Mouse (Mus musculus) neural tube, embryonic 13.5 days (tissue): ENCODE data around the gene Plrg1. TPM values are rescaled to one million over a fixed set of nuclear protein-coding genes. Genes with fewer than 3 reads are reported as not detected.

Experiments used
- ATAC-seq: fragments of 200-750 bp; cut with Nextera tagmentation; 2 replicates; pipeline ENCODE4 v1.8.0; 2017; ENCODE audit warnings: low read depth, mild to moderate bottlenecking, moderate TSS enrichment, moderate library complexity
- H3K27ac ChIP-seq: fragments of 300-500 bp; sonication (generic); replicated peaks from 2 replicates; pipeline ENCODE4 v1.5.1; 2015; ENCODE audit warnings: moderate library complexity, mild to moderate bottlenecking, inconsistent platforms
- H3K27me3 ChIP-seq: fragments of 300-500 bp; sonication (generic); 2 replicates; pipeline ENCODE4 v1.6.1; 2015; ENCODE audit warnings: mild to moderate bottlenecking, inconsistent platforms
- H3K36me3 ChIP-seq: fragments of 300-500 bp; sonication (generic); 2 replicates; pipeline ENCODE4 v1.6.1; 2015; ENCODE audit warnings: mild to moderate bottlenecking, inconsistent platforms
- H3K4me1 ChIP-seq: fragments of 300-500 bp; sonication (generic); replicated peaks from 2 replicates; pipeline ENCODE4 v1.6.1; 2015; ENCODE audit warnings: inconsistent platforms
- H3K4me2 ChIP-seq: fragments of 300-500 bp; sonication (generic); 2 replicates; pipeline ENCODE4 v1.6.1; 2015; ENCODE audit warnings: inconsistent platforms, mild to moderate bottlenecking, moderate library complexity
- H3K4me3 ChIP-seq: fragments of 300-500 bp; sonication (generic); 2 replicates; pipeline ENCODE4 v1.5.1; 2015; ENCODE audit warnings: mild to moderate bottlenecking, inconsistent platforms
- H3K9ac ChIP-seq: fragments of 300-500 bp; sonication (generic); 2 replicates; pipeline ENCODE4 v1.6.1; 2015; ENCODE audit warnings: moderate library complexity, mild to moderate bottlenecking, inconsistent platforms
- H3K9me3 ChIP-seq: fragments of 300-500 bp; sonication (generic); 2 replicates; pipeline ENCODE4 v1.6.1; 2016; ENCODE audit warnings: inconsistent platforms
- WGBS: fragments of 180-500 bp; shearing (Covaris S2); methylation state at CpG from one replicate; pipeline ENCODE4 v1.1.7; 2015; 5-methylcytosine and 5-hydroxymethylcytosine counted together
- polyA plus RNA-seq: library from polyadenylated mRNA; unstranded; fragments of >200 nt; fragmentation: Nextera tagmentation; extraction: Ambion mirVana; gene quantifications from 2 replicates; pipeline ENCODE4 v1.2.1, GENCODE M21; 2015

Plrg1 gene
- polyA plus RNA-seq, 1 experiment from 2014 or later: 109 TPM

DNA sequence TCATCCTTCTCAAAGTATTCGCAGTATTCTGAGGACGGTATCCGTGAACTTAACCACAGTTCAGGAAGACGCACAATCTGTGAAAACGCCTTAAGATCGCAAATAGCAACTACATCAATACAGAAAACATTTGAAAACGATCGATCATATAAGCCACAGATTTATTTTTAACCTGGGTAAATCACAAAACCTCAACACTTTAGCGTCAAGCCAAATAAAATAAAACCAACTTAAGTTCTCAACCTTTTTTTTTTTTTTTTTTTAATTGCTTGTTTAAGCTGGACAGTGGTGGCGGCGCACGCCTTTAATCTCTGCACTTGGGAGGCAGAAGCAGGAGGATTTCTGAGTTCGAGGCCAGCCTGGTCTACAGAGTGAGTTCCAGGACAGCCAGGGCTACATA, 563 bp upstream of the Plrg1 start:
- Histone ChIP-seq H3K27me3 (no peaks in the 10 kb centered on the region), H3K4me1 (peaks cover 13% of the 10 kb centered on the region), H3K4me3 (peak overlapping the region; percentile 78), H3K27ac (no peak overlapping the region), H3K9me3 (no peaks in the 10 kb centered on the region), H3K4me2 (peak overlapping the region; percentile 50), H3K36me3 (peaks cover 26% of the 10 kb centered on the region), H3K9ac (no peak overlapping the region)
- ATAC-seq: no peak
- 41% methylated on average over 13 of the region's 13 CpGs for WGBS

DNA sequence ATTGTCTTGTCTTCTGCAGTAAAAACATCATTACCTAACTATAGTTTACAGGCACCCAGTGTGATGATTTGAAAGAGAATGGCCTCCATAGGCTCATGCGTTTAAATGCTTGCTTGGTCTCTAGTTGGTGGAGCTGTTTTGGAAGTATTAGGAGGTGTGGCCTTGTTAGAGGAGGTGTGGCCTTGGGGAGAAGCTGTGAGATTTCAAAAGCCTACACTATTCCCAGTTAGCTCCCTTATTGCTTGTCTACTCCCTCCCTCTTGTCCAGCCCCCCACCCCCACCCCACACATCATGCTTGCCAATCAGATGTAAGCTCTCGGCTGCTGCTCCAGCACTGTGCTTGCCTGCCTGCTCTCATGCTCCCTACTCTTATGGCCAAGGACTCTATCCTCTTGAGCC, 1.7 kb downstream of the Plrg1 start:
- Histone ChIP-seq H3K4me1 (peaks cover 13% of the 10 kb centered on the region), H3K27ac (no peak overlapping the region), H3K9me3 (no peaks in the 10 kb centered on the region), H3K4me2 (peak overlapping the region; percentile 91; the same call in 1 of the 2 replicates), H3K36me3 (peaks cover 49% of the 10 kb centered on the region), H3K4me3 (no peak overlapping the region), H3K9ac (no peak overlapping the region), H3K27me3 (no peaks in the 10 kb centered on the region)
- ATAC-seq: no peak
- 95% methylated on average over 2 of the region's 2 CpGs for WGBS

DNA sequence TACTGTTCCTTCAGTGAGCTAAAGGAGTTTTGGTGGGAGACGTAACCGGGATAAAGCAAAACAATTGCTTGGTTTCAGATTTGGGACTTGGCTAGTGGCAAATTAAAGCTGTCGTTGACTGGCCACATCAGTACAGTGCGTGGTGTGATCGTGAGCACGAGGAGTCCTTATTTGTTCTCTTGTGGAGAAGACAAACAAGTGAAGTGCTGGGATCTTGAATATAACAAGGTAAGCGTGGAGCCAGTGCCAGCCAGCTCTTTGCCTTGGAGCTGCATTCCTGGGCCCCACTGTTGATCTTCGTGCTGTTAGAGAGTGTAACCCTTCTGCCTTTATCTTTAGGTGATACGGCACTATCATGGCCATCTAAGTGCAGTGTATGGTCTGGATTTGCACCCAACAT, 12.6 kb downstream of the Plrg1 start:
- ATAC-seq: no peak
- H3K4me2 ChIP-seq: no peak overlapping the region
- H3K9me3 ChIP-seq: no peaks in the 10 kb centered on the region
- no peaks in the 10 kb centered on the region for H3K4me1 ChIP-seq
- H3K27me3 ChIP-seq: no peaks in the 10 kb centered on the region
- H3K36me3 ChIP-seq: peaks cover 94% of the 10 kb centered on the region
- no peak overlapping the region for H3K4me3 ChIP-seq
- no peak overlapping the region for H3K9ac ChIP-seq
- WGBS: 96% methylated on average over 9 of the region's 9 CpGs
- no peak overlapping the region for H3K27ac ChIP-seq

DNA sequence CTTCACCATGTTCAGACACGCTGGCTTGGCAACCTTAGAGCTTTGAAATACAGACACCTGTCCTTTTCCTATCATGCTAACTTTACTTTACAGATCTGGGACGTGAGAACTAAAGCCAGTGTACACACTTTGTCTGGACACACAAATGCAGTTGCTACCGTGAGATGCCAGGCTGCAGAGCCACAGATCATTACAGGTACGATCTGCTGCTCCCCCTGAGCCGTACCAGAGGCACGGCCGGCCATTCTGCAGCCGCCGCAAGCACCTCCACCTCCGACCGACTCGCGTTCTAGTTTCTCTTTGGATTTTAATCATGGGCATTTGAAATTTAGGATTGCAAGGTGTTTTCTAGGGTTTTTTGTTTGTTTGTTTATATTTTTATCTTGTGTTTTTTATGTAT, 13.5 kb downstream of the Plrg1 start:
- no peak for ATAC-seq
- H3K36me3 ChIP-seq: peaks cover 94% of the 10 kb centered on the region
- no peaks in the 10 kb centered on the region for H3K9me3 ChIP-seq
- no peak overlapping the region for H3K4me2 ChIP-seq
- 92% methylated on average over 13 of the region's 13 CpGs for WGBS
- no peak overlapping the region for H3K9ac ChIP-seq
- H3K4me3 ChIP-seq: no peak overlapping the region
- no peak overlapping the region for H3K27ac ChIP-seq
- no peaks in the 10 kb centered on the region for H3K27me3 ChIP-seq
- H3K4me1 ChIP-seq: no peaks in the 10 kb centered on the region

DNA sequence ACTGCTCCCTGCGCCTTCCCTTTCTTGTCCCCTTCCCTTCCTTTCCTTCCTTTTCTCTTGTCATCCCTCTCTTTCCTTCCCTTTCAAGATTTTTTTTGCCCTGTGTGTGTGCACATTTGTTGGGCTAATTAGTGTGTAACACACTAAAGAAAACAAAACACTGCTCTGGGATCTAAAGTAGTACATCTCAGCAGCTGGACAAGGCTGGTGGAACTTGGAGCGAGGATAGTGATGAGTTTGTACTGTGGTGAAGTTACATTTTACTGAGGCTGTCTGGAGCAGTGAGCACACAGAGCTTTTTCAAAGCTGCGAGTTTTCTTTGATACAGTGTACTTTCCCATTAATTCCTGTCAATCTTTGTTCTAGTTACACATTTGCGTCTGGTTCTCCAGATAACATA, 14.9 kb downstream of the Plrg1 start:
- no peak for ATAC-seq
- 87% methylated on average over 4 of the region's 4 CpGs for WGBS
- H3K4me1 ChIP-seq: no peaks in the 10 kb centered on the region
- no peaks in the 10 kb centered on the region for H3K9me3 ChIP-seq
- H3K27ac ChIP-seq: no peak overlapping the region
- no peak overlapping the region for H3K9ac ChIP-seq
- peaks cover 93% of the 10 kb centered on the region for H3K36me3 ChIP-seq
- H3K4me2 ChIP-seq: no peak overlapping the region
- no peaks in the 10 kb centered on the region for H3K27me3 ChIP-seq
- H3K4me3 ChIP-seq: no peak overlapping the region

DNA sequence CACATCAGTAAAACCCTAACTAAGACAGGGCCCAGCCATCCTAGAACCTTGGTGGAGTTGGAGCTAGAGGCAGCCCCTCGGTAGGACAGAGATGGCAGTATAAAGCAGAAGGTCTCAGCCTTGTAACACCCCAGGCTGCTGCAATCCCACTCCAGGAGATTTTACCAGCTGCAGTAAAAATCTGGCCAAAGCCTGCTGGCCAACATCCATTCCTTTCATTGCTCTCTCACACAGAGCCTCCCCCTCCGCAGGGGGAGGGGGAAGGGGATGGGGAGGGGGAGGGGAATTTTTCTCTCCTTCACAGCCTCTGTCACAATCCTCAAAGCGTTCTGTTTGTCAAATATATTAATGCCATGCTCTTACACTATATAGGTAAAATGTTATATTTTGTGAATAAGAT, 21.2 kb downstream of the Plrg1 start:
- H3K36me3 ChIP-seq: peaks cover 34% of the 10 kb centered on the region
- H3K4me1 ChIP-seq: peaks cover 15% of the 10 kb centered on the region
- WGBS: 14% methylated on average over 2 of the region's 3 CpGs
- peak; percentile 59 for ATAC-seq
- no peak overlapping the region for H3K9ac ChIP-seq
- no peaks in the 10 kb centered on the region for H3K9me3 ChIP-seq
- no peak overlapping the region for H3K4me2 ChIP-seq
- H3K27ac ChIP-seq: no peak overlapping the region
- H3K27me3 ChIP-seq: no peaks in the 10 kb centered on the region
- H3K4me3 ChIP-seq: no peak overlapping the region

DNA sequence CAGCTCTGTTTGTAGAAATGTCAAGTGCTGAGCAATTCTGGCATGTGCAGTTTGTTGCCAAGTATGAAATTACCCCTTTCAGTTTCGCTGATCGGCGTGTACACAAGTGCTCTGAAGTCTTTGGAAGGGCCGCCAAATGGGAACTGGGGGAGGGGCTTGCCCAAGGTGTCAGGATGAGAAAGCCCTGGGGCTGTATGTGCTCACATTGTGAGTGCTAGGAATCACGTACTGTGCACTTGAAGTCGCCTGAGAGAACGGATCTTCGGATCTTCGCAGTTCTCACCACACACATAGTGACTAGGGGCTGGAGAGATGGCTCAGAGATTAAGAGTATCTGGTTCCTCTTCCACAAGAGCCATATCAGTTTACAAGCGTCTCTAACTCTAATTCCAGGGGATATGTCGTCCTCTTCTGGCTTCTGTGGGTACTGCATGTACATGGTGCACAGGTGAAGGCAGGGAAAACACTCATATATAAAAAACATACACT, 25.3 kb downstream of the Plrg1 start:
- peak; percentile 34 for ATAC-seq
- Histone ChIP-seq H3K4me1 (peaks cover 15% of the 10 kb centered on the region), H3K4me2 (peak overlapping the region; percentile 53), H3K36me3 (no peaks in the 10 kb centered on the region), H3K9me3 (no peaks in the 10 kb centered on the region), H3K27ac (no peak overlapping the region), H3K27me3 (no peaks in the 10 kb centered on the region), H3K9ac (0 out of 2 replicates have a peak overlapping the region, but pooled peaks have one; percentile 22), H3K4me3 (peak overlapping the region; percentile 17; the same call in 1 of the 2 replicates)
- WGBS: 4% methylated on average over 11 of the region's 11 CpGs

DNA sequence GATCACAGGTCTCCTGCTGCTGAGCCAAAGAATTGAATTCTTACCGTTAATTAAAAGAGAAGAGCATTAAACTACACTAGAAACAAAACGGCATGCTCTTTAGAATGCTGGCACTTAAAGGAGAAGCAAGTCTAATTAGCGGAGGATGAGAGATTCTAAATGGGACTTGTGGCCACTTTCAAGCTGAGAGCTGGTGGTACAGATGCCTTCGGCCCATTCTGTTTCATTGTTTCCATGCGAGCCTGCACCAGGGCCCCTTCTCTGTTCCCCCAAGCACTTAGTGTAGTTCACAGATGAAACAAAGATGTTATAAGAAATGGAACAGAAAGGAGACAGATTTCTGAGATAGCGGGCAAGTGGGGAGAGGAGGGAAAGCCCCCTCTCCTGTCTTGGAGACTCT, 42.3 kb downstream of the Plrg1 start:
- no peak for ATAC-seq
- Histone ChIP-seq H3K27ac (0 out of 2 replicates have a peak overlapping the region, but pooled peaks have one; percentile 20), H3K9ac (no peak overlapping the region), H3K4me2 (no peak overlapping the region), H3K9me3 (no peaks in the 10 kb centered on the region), H3K4me3 (no peak overlapping the region), H3K27me3 (peaks cover 9% of the 10 kb centered on the region; the same call in 1 of the 2 replicates), H3K36me3 (no peaks in the 10 kb centered on the region), H3K4me1 (peaks cover 34% of the 10 kb centered on the region)
- WGBS: 20% methylated on average over 6 of the region's 6 CpGs

DNA sequence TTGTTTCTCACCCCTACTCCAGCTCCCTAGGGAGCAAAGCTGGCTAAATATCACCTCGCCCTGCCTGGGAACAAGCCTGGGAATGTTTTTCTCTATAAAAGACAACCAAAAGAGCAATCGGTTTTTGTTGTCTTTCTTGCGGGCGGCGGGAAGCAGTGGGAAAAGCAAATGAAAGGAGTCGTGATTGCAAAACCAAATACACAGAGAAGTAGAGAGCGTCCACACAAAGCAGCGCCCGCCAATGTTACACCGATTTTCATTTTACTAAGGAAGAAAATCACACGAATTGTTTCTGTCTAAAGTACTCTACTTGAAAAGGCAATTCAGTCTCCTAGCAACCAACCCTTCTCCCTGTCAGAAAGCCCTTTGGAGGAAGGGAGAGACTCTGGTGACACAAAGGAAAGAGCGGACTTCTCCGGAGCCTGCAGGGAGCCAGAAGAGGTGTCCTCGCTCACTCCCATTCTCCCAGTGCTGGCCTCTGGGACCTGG, 43.3 kb downstream of the Plrg1 start:
- Histone ChIP-seq H3K36me3 (no peaks in the 10 kb centered on the region), H3K4me2 (peak overlapping the region; percentile 55), H3K4me3 (peak overlapping the region; percentile 28), H3K27ac (peak overlapping the region; percentile 50), H3K27me3 (peaks cover 9% of the 10 kb centered on the region; the same call in 1 of the 2 replicates), H3K9me3 (no peaks in the 10 kb centered on the region), H3K9ac (peak overlapping the region; percentile 60), H3K4me1 (peaks cover 34% of the 10 kb centered on the region)
- 2% methylated on average over 14 of the region's 14 CpGs for WGBS
- ATAC-seq: peak; percentile 71

DNA sequence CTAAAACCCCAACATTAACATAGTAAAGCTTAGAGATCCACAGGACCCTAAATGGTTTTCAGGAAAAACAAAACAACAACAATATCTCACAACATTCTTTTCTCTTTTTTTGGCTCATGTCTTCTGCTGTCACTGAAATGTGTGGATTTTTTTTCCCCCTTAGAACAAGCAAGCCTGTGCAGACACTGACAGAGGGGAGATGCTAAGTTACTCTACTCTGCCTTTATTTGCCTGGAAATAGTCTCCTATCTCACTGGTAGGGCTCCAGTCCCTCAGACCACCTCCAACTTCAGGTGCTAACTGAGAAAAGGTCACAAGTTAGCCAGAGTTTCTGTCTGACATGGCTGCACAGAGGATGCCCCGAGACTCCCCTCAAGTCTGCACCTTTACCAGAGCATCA, 43.8 kb downstream of the Plrg1 start:
- Histone ChIP-seq H3K4me1 (peaks cover 34% of the 10 kb centered on the region), H3K27me3 (peaks cover 9% of the 10 kb centered on the region; the same call in 1 of the 2 replicates), H3K9me3 (no peaks in the 10 kb centered on the region), H3K36me3 (no peaks in the 10 kb centered on the region), H3K27ac (peak overlapping the region; percentile 50), H3K4me3 (peak overlapping the region; percentile 28), H3K9ac (peak overlapping the region; percentile 60), H3K4me2 (peak overlapping the region; percentile 55)
- 69% methylated on average over 1 of the region's 1 CpGs for WGBS
- ATAC-seq: peak; percentile 58; the same call in 1 of the 2 replicates

DNA sequence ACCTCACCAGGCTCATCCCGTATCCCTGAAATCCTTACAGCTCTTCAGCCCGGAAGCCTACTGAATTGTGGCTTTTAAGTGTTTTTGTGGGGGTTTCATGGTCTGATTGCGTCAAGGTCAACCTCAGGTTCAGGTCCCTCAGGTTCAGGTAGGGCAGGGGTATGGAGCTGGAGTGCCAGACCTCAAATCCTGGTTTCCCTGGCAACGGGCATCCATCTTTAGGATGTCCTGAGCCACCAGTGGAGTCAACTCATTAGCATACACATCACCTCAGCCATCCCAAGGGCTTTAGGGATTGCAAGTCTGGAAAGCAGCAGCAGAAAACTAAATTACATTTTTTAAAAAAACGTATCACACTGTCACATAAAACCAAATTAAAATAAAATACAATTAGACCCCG, 44.3 kb downstream of the Plrg1 start:
- Histone ChIP-seq H3K36me3 (no peaks in the 10 kb centered on the region), H3K4me2 (no peak overlapping the region), H3K9ac (no peak overlapping the region), H3K4me3 (no peak overlapping the region), H3K27ac (no peak overlapping the region), H3K27me3 (peaks cover 9% of the 10 kb centered on the region; the same call in 1 of the 2 replicates), H3K4me1 (peaks cover 34% of the 10 kb centered on the region), H3K9me3 (no peaks in the 10 kb centered on the region)
- 40% methylated on average over 6 of the region's 6 CpGs for WGBS
- 0 out of 2 replicates have a peak, but pooled peaks have one; percentile 42 for ATAC-seq

DNA sequence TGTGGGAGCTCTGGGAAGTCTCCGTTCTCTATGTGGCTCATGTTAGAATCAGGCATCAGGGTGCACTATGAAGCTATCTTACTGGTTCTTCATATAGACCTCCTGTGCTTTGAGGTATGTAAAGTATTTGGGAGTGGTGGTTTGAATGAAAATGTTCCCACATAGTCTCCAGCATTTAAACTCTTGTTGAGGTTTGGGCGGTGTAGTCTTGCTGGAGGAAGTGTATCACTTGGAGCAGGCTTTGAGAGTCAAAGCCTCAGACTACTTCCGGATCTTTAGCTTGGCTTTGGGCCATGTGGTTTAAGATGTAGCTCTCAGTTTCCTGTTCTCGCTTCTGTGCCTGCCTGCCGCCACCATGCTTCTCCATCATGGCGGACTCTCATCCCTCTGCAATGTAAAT, 47.0 kb downstream of the Plrg1 start:
- H3K4me1 ChIP-seq: peaks cover 30% of the 10 kb centered on the region
- no peaks in the 10 kb centered on the region for H3K36me3 ChIP-seq
- no peak overlapping the region for H3K9ac ChIP-seq
- no peak overlapping the region for H3K27ac ChIP-seq
- no peak overlapping the region for H3K4me3 ChIP-seq
- no peaks in the 10 kb centered on the region for H3K9me3 ChIP-seq
- H3K4me2 ChIP-seq: no peak overlapping the region
- WGBS: 92% methylated on average over 6 of the region's 6 CpGs
- no peak for ATAC-seq
- H3K27me3 ChIP-seq: 0 out of 2 replicates have a peak, but pooled peaks cover under 1% of the 10 kb centered on the region

DNA sequence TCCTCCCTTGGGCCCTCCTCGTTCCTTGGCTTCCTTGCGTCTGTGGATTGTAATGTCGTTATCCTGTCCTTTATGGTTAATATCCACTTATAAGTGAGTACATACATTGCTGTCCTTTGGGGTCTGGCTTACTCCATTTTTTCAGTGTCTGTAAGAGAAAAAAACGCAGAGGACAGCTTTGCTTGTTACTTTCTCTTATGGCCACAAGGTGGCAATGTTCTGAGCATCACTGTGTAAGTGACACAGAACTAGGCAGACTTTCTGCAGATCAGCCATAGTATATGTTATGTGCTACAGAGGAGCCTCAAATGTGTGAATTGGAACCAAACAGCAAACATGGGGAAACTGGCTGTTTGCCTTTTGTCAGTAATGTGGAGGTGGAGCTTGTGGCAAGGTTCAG, 54.8 kb downstream of the Plrg1 start:
- peaks cover 30% of the 10 kb centered on the region for H3K4me1 ChIP-seq
- no peak overlapping the region for H3K27ac ChIP-seq
- no peak overlapping the region for H3K9ac ChIP-seq
- H3K4me3 ChIP-seq: no peak overlapping the region
- H3K27me3 ChIP-seq: no peaks in the 10 kb centered on the region
- no peak overlapping the region for H3K4me2 ChIP-seq
- ATAC-seq: peak; percentile 63; the same call in 1 of the 2 replicates
- H3K9me3 ChIP-seq: no peaks in the 10 kb centered on the region
- WGBS: 27% methylated on average over 4 of the region's 4 CpGs
- H3K36me3 ChIP-seq: no peaks in the 10 kb centered on the region
